Mouse (Mus musculus): Measurements from ENCODE around the gene Itga9. TPM values are rescaled to one million over a fixed set of nuclear protein-coding genes. Genes with fewer than 3 reads are reported as not detected.

The Itga9 gene
- total and polyA plus RNA-seq, 2 experiments: 9.1 to 15.8 TPM

GRCm38 (mm10) chr9:118569328-118569727 lies 37.2 kb upstream of the Itga9 start:
- H3K27ac ChIP-seq (replicated peaks; ENCODE audit: insufficient read depth, low read depth, low read length): no peak overlapping the region
- H3K36me3 ChIP-seq (ENCODE audit: control insufficient read depth, insufficient read depth, low read length): peaks cover 62% of the 10 kb centered on the region
- DNase-seq (ENCODE audit: extremely low read depth, low read depth, low spot score): no peak
- H3K27me3 ChIP-seq (ENCODE audit: control insufficient read depth, insufficient read depth, low read length): no peaks in the 10 kb centered on the region
- no peak for TF ChIP-seq CTCF (IDR thresholded peaks at IDR 0.05; ENCODE audit: low read depth, low read length)
- TF ChIP-seq POLR2A (IDR thresholded peaks at IDR 0.05; ENCODE audit: extremely low read depth, insufficient read depth, low read length): no peak
- H3K9ac ChIP-seq (ENCODE audit: low read depth, low read length): no peak overlapping the region
- H3K79me2 ChIP-seq (ENCODE audit: control insufficient read depth, insufficient read depth, low read length): no peaks in the 10 kb centered on the region
- 94% methylated on average over 6 of the region's 6 CpGs for WGBS
- H3K4me1 ChIP-seq (ENCODE audit: control insufficient read depth, insufficient read depth, low read length): no peaks in the 10 kb centered on the region
- no peak overlapping the region for H3K4me3 ChIP-seq (ENCODE audit: insufficient read depth, low read depth, low read length)

- no peaks in the 10 kb centered on the region for H3K4me1 ChIP-seq (ENCODE audit: control insufficient read depth, insufficient read depth, low read length)
- H3K27ac ChIP-seq (replicated peaks; ENCODE audit: insufficient read depth, low read depth, low read length): no peak overlapping the region
- H3K79me2 ChIP-seq (ENCODE audit: control insufficient read depth, insufficient read depth, low read length): no peaks in the 10 kb centered on the region
- no peak for DNase-seq (ENCODE audit: extremely low read depth, low read depth, low spot score)
- peaks cover 63% of the 10 kb centered on the region for H3K36me3 ChIP-seq (ENCODE audit: control insufficient read depth, insufficient read depth, low read length)
- WGBS: 83% methylated on average over 4 of the region's 4 CpGs
- H3K4me3 ChIP-seq (ENCODE audit: insufficient read depth, low read depth, low read length): no peak overlapping the region
- H3K27me3 ChIP-seq (ENCODE audit: control insufficient read depth, insufficient read depth, low read length): no peaks in the 10 kb centered on the region
- no peak overlapping the region for H3K9ac ChIP-seq (ENCODE audit: low read depth, low read length)
- TF ChIP-seq POLR2A (IDR thresholded peaks at IDR 0.05; ENCODE audit: extremely low read depth, insufficient read depth, low read length) (no peak), CTCF (IDR thresholded peaks at IDR 0.05; ENCODE audit: low read depth, low read length) (no peak)
Measured at GRCm38 (mm10) chr9:118570865-118571264, 35.6 kb upstream of the Itga9 start.

GRCm38 (mm10) chr9:118571701-118572100 lies 34.8 kb upstream of the Itga9 start:
- TF ChIP-seq CTCF (IDR thresholded peaks at IDR 0.05; ENCODE audit: low read depth, low read length): no peak
- TF ChIP-seq POLR2A (IDR thresholded peaks at IDR 0.05; ENCODE audit: extremely low read depth, insufficient read depth, low read length): no peak
- H3K4me1 ChIP-seq (ENCODE audit: control insufficient read depth, insufficient read depth, low read length): no peaks in the 10 kb centered on the region
- 94% methylated on average over 4 of the region's 4 CpGs for WGBS
- DNase-seq (ENCODE audit: extremely low read depth, low read depth, low spot score): no peak
- H3K4me3 ChIP-seq (ENCODE audit: insufficient read depth, low read depth, low read length): no peak overlapping the region
- peaks cover 63% of the 10 kb centered on the region for H3K36me3 ChIP-seq (ENCODE audit: control insufficient read depth, insufficient read depth, low read length)
- H3K9ac ChIP-seq (ENCODE audit: low read depth, low read length): no peak overlapping the region
- H3K27me3 ChIP-seq (ENCODE audit: control insufficient read depth, insufficient read depth, low read length): no peaks in the 10 kb centered on the region
- H3K27ac ChIP-seq (replicated peaks; ENCODE audit: insufficient read depth, low read depth, low read length): no peak overlapping the region
- no peaks in the 10 kb centered on the region for H3K79me2 ChIP-seq (ENCODE audit: control insufficient read depth, insufficient read depth, low read length)

DNA sequence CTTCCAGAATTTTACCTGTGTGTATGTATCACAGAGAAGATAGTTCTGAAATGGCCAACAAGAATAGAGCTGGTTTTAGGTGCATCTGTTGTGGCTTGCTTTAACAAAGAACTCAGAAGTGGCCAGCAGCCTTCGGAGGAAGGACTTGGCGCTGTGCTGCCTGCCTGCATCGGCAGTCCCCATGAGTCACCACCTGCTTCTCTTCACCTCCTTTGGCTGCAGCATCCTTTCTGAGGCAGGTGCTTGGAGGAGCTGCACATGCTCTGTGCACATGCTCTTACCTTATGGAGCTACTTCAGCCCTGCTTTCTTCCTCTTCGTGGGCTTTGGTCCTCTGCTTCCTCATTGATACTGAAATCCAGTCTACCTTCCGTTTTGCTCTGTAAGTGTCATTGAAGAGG lies 31.6 kb upstream of the Itga9 start:
- TF ChIP-seq CTCF (IDR thresholded peaks at IDR 0.05; ENCODE audit: low read depth, low read length) (no peak), POLR2A (IDR thresholded peaks at IDR 0.05; ENCODE audit: extremely low read depth, insufficient read depth, low read length) (no peak)
- Histone ChIP-seq H3K36me3 (ENCODE audit: control insufficient read depth, insufficient read depth, low read length) (peaks cover 59% of the 10 kb centered on the region), H3K27me3 (ENCODE audit: control insufficient read depth, insufficient read depth, low read length) (no peaks in the 10 kb centered on the region), H3K79me2 (ENCODE audit: control insufficient read depth, insufficient read depth, low read length) (no peaks in the 10 kb centered on the region), H3K4me1 (ENCODE audit: control insufficient read depth, insufficient read depth, low read length) (no peaks in the 10 kb centered on the region), H3K9ac (ENCODE audit: low read depth, low read length) (no peak overlapping the region), H3K4me3 (ENCODE audit: insufficient read depth, low read depth, low read length) (no peak overlapping the region), H3K27ac (replicated peaks; ENCODE audit: insufficient read depth, low read depth, low read length) (no peak overlapping the region)
- DNase-seq (ENCODE audit: extremely low read depth, low read depth, low spot score): no peak
- 91% methylated on average over 5 of the region's 5 CpGs for WGBS

DNA sequence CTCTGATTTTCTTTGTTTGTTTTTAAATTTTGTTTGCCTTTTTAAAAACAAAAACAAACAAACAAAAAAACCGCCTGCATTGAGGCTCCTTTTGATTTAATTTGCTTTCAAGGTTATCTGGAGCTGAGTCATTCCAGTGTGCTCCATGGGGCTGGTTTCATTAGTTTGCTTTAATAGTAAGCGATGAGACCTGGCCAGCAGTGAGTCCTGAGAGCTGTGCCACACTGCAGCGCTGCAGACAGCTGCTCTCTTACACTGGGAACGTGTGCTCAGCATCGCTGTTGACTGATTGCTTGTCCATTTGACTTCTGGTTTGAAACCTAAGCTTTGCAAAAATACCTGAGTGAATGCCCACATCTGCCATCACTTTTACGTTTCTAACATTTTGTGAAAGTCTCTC lies 26.1 kb upstream of the Itga9 start:
- no peak overlapping the region for H3K9ac ChIP-seq (ENCODE audit: low read depth, low read length)
- H3K27me3 ChIP-seq (ENCODE audit: control insufficient read depth, insufficient read depth, low read length): no peaks in the 10 kb centered on the region
- no peak overlapping the region for H3K27ac ChIP-seq (replicated peaks; ENCODE audit: insufficient read depth, low read depth, low read length)
- 88% methylated on average over 6 of the region's 6 CpGs for WGBS
- no peak for DNase-seq (ENCODE audit: extremely low read depth, low read depth, low spot score)
- no peaks in the 10 kb centered on the region for H3K79me2 ChIP-seq (ENCODE audit: control insufficient read depth, insufficient read depth, low read length)
- H3K36me3 ChIP-seq (ENCODE audit: control insufficient read depth, insufficient read depth, low read length): peaks cover 58% of the 10 kb centered on the region
- TF ChIP-seq POLR2A (IDR thresholded peaks at IDR 0.05; ENCODE audit: extremely low read depth, insufficient read depth, low read length): no peak
- TF ChIP-seq CTCF (IDR thresholded peaks at IDR 0.05; ENCODE audit: low read depth, low read length): no peak
- no peaks in the 10 kb centered on the region for H3K4me1 ChIP-seq (ENCODE audit: control insufficient read depth, insufficient read depth, low read length)
- H3K4me3 ChIP-seq (ENCODE audit: insufficient read depth, low read depth, low read length): no peak overlapping the region

DNA sequence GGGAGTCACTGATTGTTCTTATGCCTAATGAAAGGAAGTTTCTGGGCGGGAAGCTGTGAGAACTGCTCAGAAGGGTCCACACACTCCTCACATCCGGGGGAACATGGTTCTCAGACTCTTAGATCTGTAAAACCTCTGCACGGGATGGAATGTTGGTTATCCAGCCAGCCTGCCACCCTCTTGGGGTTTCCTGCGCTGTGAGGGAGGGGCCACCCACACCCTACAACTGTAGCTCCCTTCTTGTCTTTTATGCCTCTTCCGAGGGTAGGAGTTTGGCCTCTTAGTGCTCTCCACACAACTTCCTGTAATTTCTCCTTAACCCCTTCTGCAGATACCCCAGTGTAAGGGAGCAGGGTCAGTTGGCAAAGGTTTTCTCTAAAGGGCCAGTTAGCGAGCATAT lies 23.7 kb upstream of the Itga9 start:
- no peaks in the 10 kb centered on the region for H3K79me2 ChIP-seq (ENCODE audit: control insufficient read depth, insufficient read depth, low read length)
- no peaks in the 10 kb centered on the region for H3K4me1 ChIP-seq (ENCODE audit: control insufficient read depth, insufficient read depth, low read length)
- DNase-seq (ENCODE audit: extremely low read depth, low read depth, low spot score): no peak
- H3K36me3 ChIP-seq (ENCODE audit: control insufficient read depth, insufficient read depth, low read length): peaks cover 42% of the 10 kb centered on the region
- H3K27me3 ChIP-seq (ENCODE audit: control insufficient read depth, insufficient read depth, low read length): no peaks in the 10 kb centered on the region
- no peak overlapping the region for H3K27ac ChIP-seq (replicated peaks; ENCODE audit: insufficient read depth, low read depth, low read length)
- H3K4me3 ChIP-seq (ENCODE audit: insufficient read depth, low read depth, low read length): no peak overlapping the region
- H3K9ac ChIP-seq (ENCODE audit: low read depth, low read length): no peak overlapping the region
- 74% methylated on average over 6 of the region's 6 CpGs for WGBS
- TF ChIP-seq CTCF (IDR thresholded peaks at IDR 0.05; ENCODE audit: low read depth, low read length): no peak
- no peak for TF ChIP-seq POLR2A (IDR thresholded peaks at IDR 0.05; ENCODE audit: extremely low read depth, insufficient read depth, low read length)

All from liver, adult 2 months (tissue).